Mouse (Mus musculus): ENCODE data around the gene Gm10717. TPM values are rescaled to one million over a fixed set of nuclear protein-coding genes. Genes with fewer than 3 reads are reported as not detected.
"Not testable (repeated sequence)": the region's sequence is repeated elsewhere in the genome, so short reads cannot be mapped to it uniquely, and the experiment has no call there.

The Gm10717 gene
- total RNA-seq (2021), result not detected

GRCm38 (mm10) chr9:3024912-3025467, at the start of gene Gm10717:
Gene Gm10717, plus strand, starts transcription at chr9:3025417.
- DNase-seq (ENCODE audit: low spot score), result peak; percentile 19
- intact Hi-C loops (cut with DNase I), result not testable (repeated sequence)

GRCm38 (mm10) chr9:3000445-3000972, 24.7 kb upstream of the Gm10717 start, which contains the start of gene Gm10722:
Gene Gm10722, plus strand, starts transcription at chr9:3000922.
- DNase-seq (ENCODE audit: low spot score), result peak; percentile 6
- intact Hi-C loops (cut with DNase I), result not testable (repeated sequence)

- intact Hi-C loops (cut with DNase I), result not testable (repeated sequence)
- DNase-seq (ENCODE audit: low spot score), result peak; percentile 5
Observed at GRCm38 (mm10) chr9:3001006-3001405, 24.2 kb upstream of the Gm10717 start.

GRCm38 (mm10) chr9:3001948-3002659, 23.1 kb upstream of the Gm10717 start:
- intact Hi-C loops (cut with DNase I), result not testable (repeated sequence)
- DNase-seq (ENCODE audit: low spot score), result peak; percentile 92

- intact Hi-C loops (cut with DNase I); DNase-seq (ENCODE audit: low spot score): not testable (repeated sequence)
Observed at GRCm38 (mm10) chr9:3002794-3003396, 22.3 kb upstream of the Gm10717 start, which contains the start of gene Gm11168. Gene Gm11168, plus strand, starts transcription at chr9:3003346.

GRCm38 (mm10) chr9:3006179-3006578, 19.0 kb upstream of the Gm10717 start:
- intact Hi-C loops (cut with DNase I); DNase-seq (ENCODE audit: low spot score): not testable (repeated sequence)

GRCm38 (mm10) chr9:3006636-3007035, 18.6 kb upstream of the Gm10717 start:
- intact Hi-C loops (cut with DNase I), result not testable (repeated sequence)
- peak; percentile 97 for DNase-seq (ENCODE audit: low spot score)

- DNase-seq (ENCODE audit: low spot score); intact Hi-C loops (cut with DNase I): not testable (repeated sequence)
Observed at GRCm38 (mm10) chr9:3007272-3007671, 17.9 kb upstream of the Gm10717 start.

- intact Hi-C loops (cut with DNase I); DNase-seq (ENCODE audit: low spot score): not testable (repeated sequence)
Observed at GRCm38 (mm10) chr9:3009331-3009730, 15.9 kb upstream of the Gm10717 start.

GRCm38 (mm10) chr9:3012054-3012621, 13.1 kb upstream of the Gm10717 start:
- intact Hi-C loops (cut with DNase I); DNase-seq (ENCODE audit: low spot score): not testable (repeated sequence)

GRCm38 (mm10) chr9:3012733-3013279, 12.4 kb upstream of the Gm10717 start, which contains the start of gene Gm10721:
Gene Gm10721, plus strand, starts transcription at chr9:3013140.
- DNase-seq (ENCODE audit: low spot score); intact Hi-C loops (cut with DNase I): not testable (repeated sequence)

- intact Hi-C loops (cut with DNase I), result not testable (repeated sequence)
Observed at GRCm38 (mm10) chr9:3015354-3015753, 9.9 kb upstream of the Gm10717 start, which contains the start of gene Gm10720. Gene Gm10720, plus strand, starts transcription at chr9:3015654.

GRCm38 (mm10) chr9:3015896-3016295, 9.3 kb upstream of the Gm10717 start:
- DNase-seq (ENCODE audit: low spot score); intact Hi-C loops (cut with DNase I): not testable (repeated sequence)

More at GRCm38 (mm10) chr9:3015354-3015753, 9.9 kb upstream of the Gm10717 start, which contains the start of gene Gm10720:
- not testable (repeated sequence) for DNase-seq (ENCODE audit: low spot score)

- DNase-seq (ENCODE audit: low spot score); intact Hi-C loops (cut with DNase I): not testable (repeated sequence)
Observed at GRCm38 (mm10) chr9:3017108-3017507, 8.1 kb upstream of the Gm10717 start, which contains the start of gene Gm10719. Gene Gm10719, plus strand, starts transcription at chr9:3017408.

- intact Hi-C loops (cut with DNase I), result not testable (repeated sequence)
Observed at GRCm38 (mm10) chr9:3018944-3019343, 6.3 kb upstream of the Gm10717 start.

GRCm38 (mm10) chr9:3019835-3020727, 5.1 kb upstream of the Gm10717 start:
- DNase-seq (ENCODE audit: low spot score), result peak; percentile 12
- intact Hi-C loops (cut with DNase I), result not testable (repeated sequence)

More at GRCm38 (mm10) chr9:3018944-3019343, 6.3 kb upstream of the Gm10717 start:
- not testable (repeated sequence) for DNase-seq (ENCODE audit: low spot score)

GRCm38 (mm10) chr9:3022316-3023008, 2.8 kb upstream of the Gm10717 start:
- peak; percentile 59 for DNase-seq (ENCODE audit: low spot score)
- intact Hi-C loops (cut with DNase I), result not testable (repeated sequence)
